18 mouse cellular contexts compared by ENCODE assay signal in genomic region chr16:31696367-31696766, GRCm38 (mm10). TPM values are rescaled to one million over a fixed set of nuclear protein-coding genes. Genes with fewer than 3 reads are reported as not detected.
DNase-seq lines count a peak whose midpoint lies in the region; ATAC-seq and TF ChIP-seq lines count a peak whose summit lies in the region.
"Had no signal": no experiment of that assay in that cellular context is flagged by ENCODE, and none has a peak within 500 bp of the region (broad histone marks: within the 10 kb centered on the region; RNA-seq: fewer than 3 reads in every experiment).

No protein-coding gene starts in this region.

- no peak for TF ChIP-seq CTCF in heart, adult 2 months (IDR thresholded peaks at IDR 0.05)

- TF ChIP-seq EP300 in heart, adult 2 months (IDR thresholded peaks at IDR 0.05; ENCODE audit: insufficient read depth, low read depth, low read length): no peak

- peaks cover 17% of the 10 kb centered on the region for H3K4me1 ChIP-seq in heart, embryonic 12.5 days (replicated peaks)
- peaks cover 4% of the 10 kb centered on the region for H3K4me1 ChIP-seq in heart, adult 2 months (ENCODE audit: control insufficient read depth, insufficient read depth, low read length)
- no peaks in the 10 kb centered on the region for H3K4me1 ChIP-seq in midbrain, embryonic 11.5 days (ENCODE audit: control insufficient read depth, insufficient read depth, low read length)
- 0 out of 2 replicates have a peak, but pooled peaks cover 6% of the 10 kb centered on the region for H3K4me1 ChIP-seq in midbrain, embryonic 14.5 days (ENCODE audit: control insufficient read depth, insufficient read depth, low read length)
- peaks cover 8% of the 10 kb centered on the region for H3K4me1 ChIP-seq in intestine, embryonic 15.5 days (replicated peaks)
- H3K4me1 ChIP-seq: stomach, embryonic 15.5 days had no signal

- no peaks in the 10 kb centered on the region for H3K9me3 ChIP-seq in heart, embryonic 12.5 days (replicated peaks)
- H3K9me3 ChIP-seq in midbrain, embryonic 11.5 days (ENCODE audit: control insufficient read depth, low read length): no peaks in the 10 kb centered on the region
- no peaks in the 10 kb centered on the region for H3K9me3 ChIP-seq in midbrain, embryonic 14.5 days (ENCODE audit: control insufficient read depth, low read length)
- no peaks in the 10 kb centered on the region for H3K9me3 ChIP-seq in intestine, embryonic 15.5 days
- H3K9me3 ChIP-seq: heart, embryonic 10.5 days; stomach, embryonic 15.5 days had no signal

- intact Hi-C loops in heart, adult 2 months (cut with DNase I): no loop called here

- no peak for ATAC-seq in heart, embryonic 12.5 days (ENCODE audit: insufficient number of reproducible peaks, low FRiP score)
- ATAC-seq in midbrain, embryonic 11.5 days (ENCODE audit: low FRiP score): no peak
- no peak for ATAC-seq in midbrain, embryonic 14.5 days (ENCODE audit: low FRiP score, low TSS enrichment)
- ATAC-seq in intestine, embryonic 15.5 days: no peak

- no peak for TF ChIP-seq POLR2A in heart, adult 2 months (IDR thresholded peaks at IDR 0.05; ENCODE audit: insufficient read depth, low read depth, low read length)

- H3K4me3 ChIP-seq in heart, embryonic 12.5 days: no peak overlapping the region
- no peak overlapping the region for H3K4me3 ChIP-seq in heart, adult 2 months
- no peak overlapping the region for H3K4me3 ChIP-seq in midbrain, embryonic 11.5 days (ENCODE audit: low read depth, low read length)
- H3K4me3 ChIP-seq in midbrain, embryonic 14.5 days (replicated peaks; ENCODE audit: low read depth, low read length): no peak overlapping the region
- H3K4me3 ChIP-seq in intestine, embryonic 15.5 days (replicated peaks): no peak overlapping the region
- H3K4me3 ChIP-seq: erythroblast, embryonic 14.5 days; heart, embryonic 10.5 days; stomach, embryonic 15.5 days had no signal

- H3K4me2 ChIP-seq in heart, embryonic 12.5 days: peak overlapping the region; percentile 10; the same call in 1 of the 2 replicates
- no peak overlapping the region for H3K4me2 ChIP-seq in midbrain, embryonic 11.5 days
- H3K4me2 ChIP-seq in midbrain, embryonic 14.5 days (ENCODE audit: low read length): no peak overlapping the region
- H3K4me2 ChIP-seq in intestine, embryonic 15.5 days (replicated peaks): 0 out of 2 replicates have a peak overlapping the region, but pooled peaks have one; percentile 9

- DNase-seq in heart, adult 2 months: no peak
- DNase-seq in midbrain, embryonic 11.5 days (ENCODE audit: low spot score, missing footprints): peak; percentile 66
- no peak for DNase-seq in midbrain, embryonic 14.5 days
- peak; percentile 49 for DNase-seq in MEL-GATA-1-ER (ENCODE audit: extremely low read depth, low read depth)
- DNase-seq in gastrocnemius, adult 8-10 months (ENCODE audit: low spot score in 2 of 2): no peak
- no peak for DNase-seq in kidney, postnatal 10 days
- DNase-seq: adrenal gland, postnatal 36 days; cerebellum, adult 11 months; kidney, adult 18-20 months; kidney, postnatal 4 days; liver; lung, postnatal 4 days; right cerebral cortex, postnatal 14 days had no signal

- peaks cover 5% of the 10 kb centered on the region for H3K79me2 ChIP-seq in heart, adult 2 months (replicated peaks; ENCODE audit: control insufficient read depth, insufficient read depth, low read length)

- H3K9ac ChIP-seq in heart, embryonic 12.5 days: no peak overlapping the region
- H3K9ac ChIP-seq in heart, adult 2 months (ENCODE audit: low read depth, low read length): no peak overlapping the region
- no peak overlapping the region for H3K9ac ChIP-seq in midbrain, embryonic 11.5 days (ENCODE audit: low read length)
- no peak overlapping the region for H3K9ac ChIP-seq in midbrain, embryonic 14.5 days (replicated peaks; ENCODE audit: low read length)
- H3K9ac ChIP-seq in intestine, embryonic 15.5 days: no peak overlapping the region
- H3K9ac ChIP-seq: stomach, embryonic 15.5 days had no signal

- H3K27me3 ChIP-seq in heart, embryonic 12.5 days (replicated peaks): no peaks in the 10 kb centered on the region
- no peaks in the 10 kb centered on the region for H3K27me3 ChIP-seq in heart, adult 2 months (ENCODE audit: control insufficient read depth, insufficient read depth, low read length)
- H3K27me3 ChIP-seq in midbrain, embryonic 11.5 days (ENCODE audit: control insufficient read depth, insufficient read depth, low read length): no peaks in the 10 kb centered on the region
- no peaks in the 10 kb centered on the region for H3K27me3 ChIP-seq in midbrain, embryonic 14.5 days (ENCODE audit: control insufficient read depth, insufficient read depth, low read length)
- H3K27me3 ChIP-seq in intestine, embryonic 15.5 days (replicated peaks): no peaks in the 10 kb centered on the region
- H3K27me3 ChIP-seq: stomach, embryonic 15.5 days had no signal

- H3K36me3 ChIP-seq in heart, embryonic 12.5 days: no peaks in the 10 kb centered on the region
- H3K36me3 ChIP-seq in heart, adult 2 months (ENCODE audit: control insufficient read depth, insufficient read depth, low read length): peaks cover 5% of the 10 kb centered on the region; the same call in 1 of the 2 replicates
- no peaks in the 10 kb centered on the region for H3K36me3 ChIP-seq in midbrain, embryonic 11.5 days (ENCODE audit: control insufficient read depth, insufficient read depth, low read length)
- H3K36me3 ChIP-seq in midbrain, embryonic 14.5 days (ENCODE audit: control insufficient read depth, insufficient read depth, low read length): no peaks in the 10 kb centered on the region
- no peaks in the 10 kb centered on the region for H3K36me3 ChIP-seq in intestine, embryonic 15.5 days
- H3K36me3 ChIP-seq: heart, embryonic 10.5 days; stomach, embryonic 15.5 days had no signal

- H3K27ac ChIP-seq in heart, embryonic 12.5 days (ENCODE audit: poor library complexity, severe bottlenecking): no peak overlapping the region
- no peak overlapping the region for H3K27ac ChIP-seq in heart, adult 2 months
- no peak overlapping the region for H3K27ac ChIP-seq in midbrain, embryonic 11.5 days (ENCODE audit: low read depth, low read length)
- no peak overlapping the region for H3K27ac ChIP-seq in midbrain, embryonic 14.5 days (replicated peaks; ENCODE audit: low read depth, low read length)
- H3K27ac ChIP-seq in intestine, embryonic 15.5 days: no peak overlapping the region
- H3K27ac ChIP-seq: heart, embryonic 10.5 days; stomach, embryonic 15.5 days had no signal

- 12% methylated on average over 6 of the region's 6 CpGs for WGBS in heart, embryonic 12.5 days
- 40% methylated on average over 6 of the region's 6 CpGs for WGBS in heart, adult 2 months
- 75% methylated on average over 6 of the region's 6 CpGs for WGBS in midbrain, embryonic 11.5 days
- WGBS in midbrain, embryonic 14.5 days: 70% methylated on average over 6 of the region's 6 CpGs
- 32% methylated on average over 6 of the region's 6 CpGs for WGBS in intestine, embryonic 15.5 days

RNA-seq across cellular contexts. Expression of gene Dlg1, which starts 33.1 kb away (rescaled TPM):
- 21.9 and 24.4 TPM in 2 replicates for polyA plus RNA-seq in heart, embryonic 12.5 days (2016; fragmentation: Nextera tagmentation; extraction: Ambion mirVana)
- 10 to 100 TPM; 56.2 to 61.9 TPM for total RNA-seq in heart, adult 2 months (2021)
- 14.9 and 36.5 TPM in 2 replicates for polyA plus RNA-seq in heart, adult 2 months (2012; rRNA removed)
- 19.3 and 21.0 TPM in 2 replicates for polyA plus RNA-seq in midbrain, embryonic 11.5 days (2014; fragmentation: Nextera tagmentation; extraction: Ambion mirVana)
- polyA plus RNA-seq in midbrain, embryonic 14.5 days (2014; fragmentation: Nextera tagmentation; extraction: Ambion mirVana): 9.8 and 13.2 TPM in 2 replicates
- 18.6 and 19.0 TPM in 2 replicates for polyA plus RNA-seq in intestine, embryonic 15.5 days (2015; fragmentation: Nextera tagmentation; extraction: Ambion mirVana)
- total RNA-seq in gastrocnemius, adult 8-10 months (2022): 10 to 100 TPM; 60.2 to 66.9 (median 64.5) TPM

Comparison
In these comparisons a context has a peak if more than half of its experiments do, and no peak if none do; other contexts are left out.
1. DNase-seq: peak in midbrain, embryonic 11.5 days (single experiment) and MEL-GATA-1-ER (single experiment); none in heart, adult 2 months (0 of 2), midbrain, embryonic 14.5 days (single experiment), gastrocnemius, adult 8-10 months (0 of 2) and kidney, postnatal 10 days (single experiment).
2. H3K4me2 ChIP-seq: peak in heart, embryonic 12.5 days (single experiment) and intestine, embryonic 15.5 days (single experiment); none in midbrain, embryonic 11.5 days (single experiment) and midbrain, embryonic 14.5 days (single experiment).